Mouse (Mus musculus) 3T3-L1 (cell line): ENCODE measurements around the gene Gm11146.

ENCODE experiments used
- DNase-seq: peaks from one replicate; pipeline ENCODE4 v3.0.0-alpha.2; 2015; ENCODE audit warnings: low read depth, low spot score

The Gm11146 gene

DNA sequence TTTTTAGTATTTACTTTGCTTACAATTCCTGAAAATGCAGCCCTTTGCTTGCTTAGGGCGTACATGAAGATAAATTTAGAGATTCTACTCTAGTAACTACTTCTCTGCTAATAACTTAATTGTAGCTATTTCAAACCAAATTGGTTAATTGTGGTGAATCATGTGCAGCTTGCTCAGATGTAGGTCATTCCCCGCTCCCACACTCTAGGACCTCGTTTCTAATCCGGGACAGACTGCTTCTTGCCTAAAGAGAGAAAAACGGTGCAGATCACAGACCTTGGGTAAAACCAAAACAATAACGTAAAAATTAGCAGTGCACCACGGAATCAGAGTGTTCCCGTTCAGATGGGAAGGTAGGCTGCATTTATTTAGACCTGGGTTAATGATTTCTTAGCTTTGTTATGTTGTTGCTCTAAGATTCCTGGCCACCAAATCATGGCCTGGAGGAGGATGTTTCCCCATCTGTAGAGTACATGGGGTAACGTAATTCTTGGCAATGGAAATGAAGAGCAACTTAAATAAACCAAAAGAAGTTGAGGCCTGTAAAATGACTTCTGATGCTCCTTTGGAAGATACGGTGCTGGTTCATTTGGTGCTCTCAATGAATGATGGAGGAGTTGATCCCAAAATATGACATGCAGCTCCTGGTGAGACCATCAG, 45.3 kb downstream of the Gm11146 start:
- DNase-seq: no peak

- DNase-seq: no peak
These were observed 50.8 kb downstream of the Gm11146 start for GRCm38 (mm10) chr16:77551051-77551450.
